Mouse (Mus musculus) splenic B cell, adult 2 months (primary cell): ENCODE results near the gene Slc5a2.

Experiments used
- DNase-seq: peaks from one replicate; pipeline ENCODE4 v3.0.0-alpha.2; 2011; ENCODE audit warnings: low read depth, low spot score
- H3K27me3 ChIP-seq: 2 replicates; pipeline ENCODE4 v1.6.1; 2012; ENCODE audit warnings: mild to moderate bottlenecking, low read length, moderate library complexity, mixed read lengths; ENCODE audit not compliant: control insufficient read depth, poor library complexity, insufficient read depth, severe bottlenecking
- H3K36me3 ChIP-seq: 2 replicates; pipeline ENCODE4 v1.6.1; 2012; ENCODE audit warnings: mild to moderate bottlenecking, low read length, moderate library complexity, mixed read lengths; ENCODE audit not compliant: control insufficient read depth, poor library complexity, insufficient read depth, severe bottlenecking

Slc5a2 gene

DNA sequence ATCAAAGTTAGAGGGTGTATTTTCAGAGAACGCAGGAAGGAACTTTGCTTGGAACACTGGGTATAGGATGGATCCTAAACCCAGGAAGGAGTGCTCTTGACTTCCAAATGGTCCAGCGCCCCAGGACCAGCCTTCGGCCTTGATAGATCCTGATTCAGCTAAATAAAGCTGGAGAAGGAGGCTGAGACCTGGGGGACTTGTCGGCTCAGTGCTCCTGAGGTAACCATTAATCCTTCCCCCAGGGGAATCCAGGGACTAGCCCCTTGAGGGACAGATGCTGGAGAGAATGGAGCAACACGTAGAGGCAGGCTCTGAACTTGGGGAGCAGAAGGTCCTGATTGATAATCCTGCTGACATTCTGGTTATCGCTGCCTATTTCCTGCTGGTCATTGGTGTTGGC is at the start of gene Slc5a2:
Gene Slc5a2 (plus strand): TSS at position 247 of the 400 bp plus-strand sequence.
- DNase-seq, result no peak
- Histone ChIP-seq H3K27me3 (no peaks in the 10 kb centered on the region), H3K36me3 (no peaks in the 10 kb centered on the region)

DNA sequence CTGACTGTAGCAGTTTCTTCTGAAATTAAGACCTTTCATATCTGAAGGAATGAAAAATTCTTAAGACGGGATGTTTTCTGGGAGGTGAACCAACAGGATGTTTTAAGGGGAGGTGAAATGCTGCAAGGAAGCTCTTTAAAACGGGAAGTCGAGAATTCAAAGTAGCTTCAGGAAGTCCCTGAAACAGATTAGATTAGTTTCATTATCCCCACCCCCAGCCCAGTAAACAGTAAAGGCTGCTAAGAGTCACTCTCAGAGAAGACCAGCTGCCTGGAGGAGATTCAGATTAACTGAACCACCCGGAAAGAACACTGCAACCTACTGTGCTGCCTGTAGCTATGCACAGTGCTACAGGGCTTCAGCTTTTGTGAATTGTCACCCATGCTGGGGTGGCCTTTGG is 45.5 kb upstream of the Slc5a2 start:
- H3K36me3 ChIP-seq, result no peaks in the 10 kb centered on the region
- no peak for DNase-seq
- H3K27me3 ChIP-seq, result no peaks in the 10 kb centered on the region

GRCm38 (mm10) chr7:128220936-128221335 is 44.5 kb upstream of the Slc5a2 start:
- no peak for DNase-seq
- no peaks in the 10 kb centered on the region for H3K36me3 ChIP-seq

DNA sequence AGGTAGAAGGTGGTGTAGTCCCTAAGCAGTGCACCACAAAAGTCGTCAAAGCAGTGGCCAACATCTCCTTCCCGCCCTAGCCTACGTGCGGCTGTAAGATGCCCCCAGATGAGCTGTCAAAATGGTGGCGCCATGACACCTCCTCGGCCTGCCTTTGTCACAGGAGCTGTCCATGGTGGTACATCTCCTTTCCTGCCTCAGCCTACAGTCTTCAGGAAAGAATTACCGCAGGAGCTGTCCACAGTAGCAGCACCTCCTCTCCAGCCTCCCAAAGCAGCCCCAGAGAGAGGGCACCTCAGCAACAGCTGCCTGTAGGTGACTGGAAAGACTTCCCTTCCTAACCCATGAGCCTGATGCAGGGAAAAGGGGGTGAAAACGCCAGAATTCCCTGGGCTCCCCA is 33.7 kb upstream of the Slc5a2 start:
- peak; percentile 25 for DNase-seq
- Histone ChIP-seq H3K27me3 (no peaks in the 10 kb centered on the region), H3K36me3 (no peaks in the 10 kb centered on the region)

More at GRCm38 (mm10) chr7:128220936-128221335, 44.5 kb upstream of the Slc5a2 start:
- no peaks in the 10 kb centered on the region for H3K27me3 ChIP-seq

GRCm38 (mm10) chr7:128234796-128235195 is 30.7 kb upstream of the Slc5a2 start:
- DNase-seq, result peak; percentile 17
- Histone ChIP-seq H3K27me3 (no peaks in the 10 kb centered on the region), H3K36me3 (no peaks in the 10 kb centered on the region)

GRCm38 (mm10) chr7:128235481-128235880 is 30.0 kb upstream of the Slc5a2 start:
- no peak for DNase-seq
- Histone ChIP-seq H3K36me3 (peaks cover 3% of the 10 kb centered on the region; the same call in 1 of the 2 replicates), H3K27me3 (no peaks in the 10 kb centered on the region)

DNA sequence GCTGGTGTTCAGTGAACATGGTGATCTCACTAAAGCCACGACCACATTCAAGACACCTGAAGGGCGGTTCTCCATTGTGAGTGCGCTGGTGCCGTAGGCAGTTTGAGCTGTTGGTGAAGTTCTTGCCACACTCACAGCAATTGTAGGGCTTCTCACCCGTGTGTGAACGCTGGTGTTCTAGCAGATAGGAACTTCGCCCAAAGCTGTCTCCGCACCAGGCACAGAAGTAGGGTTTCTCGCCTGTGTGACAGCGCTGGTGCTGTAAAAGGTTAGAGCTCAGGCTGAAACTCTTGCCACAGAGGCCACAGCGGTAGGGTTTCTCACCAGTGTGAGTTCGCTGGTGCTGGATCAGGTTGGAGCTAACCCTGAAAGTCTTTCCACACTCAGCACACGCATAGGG is 29.0 kb upstream of the Slc5a2 start:
- no peak for DNase-seq
- Histone ChIP-seq H3K27me3 (no peaks in the 10 kb centered on the region), H3K36me3 (peaks cover 4% of the 10 kb centered on the region)

- Histone ChIP-seq H3K27me3 (no peaks in the 10 kb centered on the region), H3K36me3 (peaks cover 6% of the 10 kb centered on the region)
- DNase-seq, result peak; percentile 75
Observed at GRCm38 (mm10) chr7:128236856-128237592, 28.4 kb upstream of the Slc5a2 start, which contains the start of gene Armc5. Armc5 (plus strand) TSS chr7:128237342.

- H3K27me3 ChIP-seq, result no peaks in the 10 kb centered on the region
- no peak for DNase-seq
Observed at GRCm38 (mm10) chr7:128237593-128237926, 27.9 kb upstream of the Slc5a2 start.

GRCm38 (mm10) chr7:128237927-128238778 is 27.3 kb upstream of the Slc5a2 start, which contains the start of gene 9130023H24Rik:
9130023H24Rik (minus strand) TSS chr7:128238031.
- peak; percentile 100 for DNase-seq
- peaks cover 10% of the 10 kb centered on the region for H3K36me3 ChIP-seq
- no peaks in the 10 kb centered on the region for H3K27me3 ChIP-seq

More at GRCm38 (mm10) chr7:128237593-128237926, 27.9 kb upstream of the Slc5a2 start:
- peaks cover 9% of the 10 kb centered on the region for H3K36me3 ChIP-seq

DNA sequence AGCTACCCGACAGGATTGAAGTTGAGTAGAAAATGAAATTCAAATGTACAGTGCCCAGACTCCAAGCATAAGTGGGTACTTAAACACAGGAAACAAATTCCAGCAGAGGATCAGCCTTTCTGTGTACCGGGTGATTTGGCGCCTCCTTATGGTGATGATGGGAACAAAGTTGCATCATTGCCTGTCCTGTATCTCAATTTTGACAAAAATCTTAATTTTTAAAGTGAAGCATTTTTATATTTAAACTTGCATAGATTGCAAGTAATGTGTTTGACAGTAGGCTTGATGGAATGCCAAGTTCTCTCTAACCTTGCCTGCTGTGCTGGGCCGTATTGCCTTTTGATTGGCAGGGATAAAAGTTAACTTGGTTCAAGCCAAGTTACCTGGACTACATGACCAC is 26.5 kb upstream of the Slc5a2 start:
- DNase-seq, result peak; percentile 68
- Histone ChIP-seq H3K27me3 (no peaks in the 10 kb centered on the region), H3K36me3 (peaks cover 11% of the 10 kb centered on the region)

- Histone ChIP-seq H3K36me3 (peaks cover 18% of the 10 kb centered on the region), H3K27me3 (no peaks in the 10 kb centered on the region)
- peak; percentile 10 for DNase-seq
Observed at GRCm38 (mm10) chr7:128240131-128240784, 25.2 kb upstream of the Slc5a2 start.

DNA sequence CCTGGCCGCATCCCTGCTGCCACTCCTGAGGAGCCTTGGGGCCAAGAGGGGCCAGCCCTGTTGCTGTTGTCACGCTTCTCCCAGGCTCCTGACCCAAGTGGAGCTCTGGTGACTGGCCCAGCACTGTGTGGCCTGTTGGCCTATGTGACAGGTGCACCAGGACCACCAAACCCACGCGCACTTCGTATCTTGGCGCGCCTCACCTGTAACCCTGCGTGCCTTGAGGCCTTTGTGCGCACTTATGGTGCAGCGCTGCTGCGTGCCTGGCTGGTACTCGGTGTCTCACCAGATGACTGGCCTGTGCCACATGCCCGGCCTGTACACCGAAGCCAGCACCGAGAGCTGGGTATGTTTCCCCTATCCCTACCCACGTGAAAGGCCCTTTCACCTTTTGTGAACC is 23.1 kb upstream of the Slc5a2 start:
- no peak for DNase-seq
- H3K36me3 ChIP-seq, result peaks cover 19% of the 10 kb centered on the region
- H3K27me3 ChIP-seq, result no peaks in the 10 kb centered on the region

- no peak for DNase-seq
- Histone ChIP-seq H3K27me3 (no peaks in the 10 kb centered on the region), H3K36me3 (peaks cover 19% of the 10 kb centered on the region)
Observed at GRCm38 (mm10) chr7:128243921-128244320, 21.5 kb upstream of the Slc5a2 start.
